Mouse (Mus musculus) C3H10T1/2 (cell line): ENCODE measurements around the gene Creg1. TPM values are rescaled to one million over a fixed set of nuclear protein-coding genes. Genes with fewer than 3 reads are reported as not detected.

Experiments
- polyA plus RNA-seq, 2 experiments: library from polyadenylated mRNA; unstranded; fragments of >200 nt; fragmentation: generic; extraction: Trizol; gene quantifications; one replicate each; pipeline ENCODE4 v1.2.1; 2012; ENCODE audit warnings: missing spikeins in 2 of 2

Creg1 gene
- 10 to 100 TPM; 12.3 to 25.2 TPM for polyA plus RNA-seq

DNA sequence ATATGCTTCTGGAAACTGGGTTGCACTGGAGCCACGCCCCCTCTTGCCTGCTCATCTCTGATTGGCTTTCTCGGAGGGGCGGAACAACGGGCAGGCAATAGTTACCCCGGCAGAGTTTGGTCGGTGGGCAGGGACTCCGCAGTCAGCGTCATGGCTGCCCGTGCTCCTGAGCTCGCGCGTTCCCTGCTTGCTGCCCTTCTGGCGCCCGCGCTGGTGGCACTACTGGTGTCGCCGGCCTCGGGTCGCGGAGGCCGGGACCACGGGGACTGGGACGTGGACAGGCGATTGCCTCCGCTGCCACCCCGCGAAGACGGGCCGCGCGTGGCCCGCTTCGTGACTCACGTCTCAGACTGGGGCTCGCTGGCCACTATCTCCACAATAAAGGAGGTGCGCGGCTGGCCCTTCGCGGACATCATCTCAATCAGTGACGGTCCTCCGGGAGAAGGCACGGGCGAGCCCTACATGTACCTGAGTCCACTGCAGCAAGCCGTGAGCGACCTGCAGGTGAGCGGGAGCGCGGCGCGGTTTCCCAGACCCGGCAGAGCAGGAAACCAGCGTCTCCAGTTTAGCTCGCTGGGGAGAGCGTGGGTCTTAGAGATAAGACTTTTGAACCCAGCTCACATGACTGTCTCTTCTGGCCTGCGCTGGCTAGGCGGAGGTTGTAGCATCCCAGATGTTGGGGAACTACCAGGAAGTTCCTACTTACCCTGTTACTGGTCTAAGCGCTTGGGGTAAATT lies at the start of gene Creg1:
Gene Creg1 (plus strand): TSS at position 112 of the 738 bp plus-strand sequence.

DNA sequence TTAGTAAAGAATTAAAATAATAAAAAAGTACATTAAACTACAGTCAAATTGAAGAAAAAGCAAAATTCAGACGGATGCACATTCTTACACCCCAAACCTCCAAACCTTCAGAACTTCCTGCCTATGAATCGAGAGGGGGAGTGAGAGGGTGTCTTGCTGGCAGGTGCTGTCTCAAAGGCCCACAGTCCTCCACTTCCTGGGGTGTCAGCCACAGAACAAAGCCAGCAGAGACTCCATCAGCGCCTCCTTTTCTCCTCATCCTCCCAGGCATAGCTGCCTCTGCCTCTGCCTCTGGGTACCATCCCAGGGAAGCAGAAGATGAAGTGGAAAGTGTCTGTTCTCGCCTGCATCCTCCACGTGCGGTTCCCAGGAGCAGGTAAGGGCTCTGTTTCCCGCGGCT lies 25.0 kb downstream of the Creg1 start, which contains the start of gene Cd247:
Gene Cd247 (plus strand): TSS at position 171 of the 400 bp plus-strand sequence.

Other genes starting within 250 kb of the Creg1 start
- gene Mpzl1, start 129.2 kb upstream of the Creg1 start, polyA plus RNA-seq, result 100 to 1,000 TPM in 1 of 2 experiments, 10 to 100 TPM in 1; 16.1 to 110 TPM
- under 1 TPM; 0.04 to 0.09 TPM for gene Rcsd1, start 54.0 kb upstream of the Creg1 start, polyA plus RNA-seq
- gene Cd247, start 24.9 kb downstream of the Creg1 start, polyA plus RNA-seq, result under 1 TPM in 1 of 2 experiments, not detected in 1; 0.26 TPM
- gene Pou2f1, start 238.9 kb downstream of the Creg1 start, polyA plus RNA-seq, result 1 to 10 TPM in 1 of 2 experiments, under 1 TPM in 1; 0.44 to 1.4 TPM